Mouse (Mus musculus) heart, embryonic 15.5 days (tissue): ENCODE data around the gene Stard3. TPM values are rescaled to one million over a fixed set of nuclear protein-coding genes. Genes with fewer than 3 reads are reported as not detected.

ENCODE experiments used
- ATAC-seq: fragments of 200-750 bp; cut with Nextera tagmentation; replicated peaks from 2 replicates; pipeline ENCODE4 v1.8.0; 2017; ENCODE audit warnings: low read depth, moderate TSS enrichment; ENCODE audit not compliant: insufficient number of reproducible peaks, insufficient read depth, low FRiP score
- H3K27ac ChIP-seq: fragments of 300-500 bp; sonication (generic); 2 replicates; pipeline ENCODE4 v1.5.1; 2015; ENCODE audit warnings: mild to moderate bottlenecking, inconsistent platforms
- H3K27me3 ChIP-seq: fragments of 300-500 bp; sonication (generic); 2 replicates; pipeline ENCODE4 v1.6.1; 2015; ENCODE audit warnings: inconsistent platforms
- H3K36me3 ChIP-seq: fragments of 300-500 bp; sonication (generic); 2 replicates; pipeline ENCODE4 v1.6.1; 2015; ENCODE audit warnings: mild to moderate bottlenecking, inconsistent platforms
- H3K4me1 ChIP-seq: fragments of 300-500 bp; sonication (generic); replicated peaks from 2 replicates; pipeline ENCODE4 v1.6.1; 2015; ENCODE audit warnings: inconsistent platforms
- H3K4me2 ChIP-seq: fragments of 300-500 bp; sonication (generic); 2 replicates; pipeline ENCODE4 v1.6.1; 2015; ENCODE audit warnings: inconsistent platforms, mild to moderate bottlenecking, moderate library complexity
- H3K4me3 ChIP-seq: fragments of 300-500 bp; sonication (generic); 2 replicates; pipeline ENCODE4 v1.5.1; 2015; ENCODE audit warnings: mild to moderate bottlenecking, inconsistent platforms
- H3K9ac ChIP-seq: fragments of 300-500 bp; sonication (generic); 2 replicates; pipeline ENCODE4 v1.6.1; 2015; ENCODE audit warnings: mild to moderate bottlenecking, inconsistent platforms
- H3K9me3 ChIP-seq: fragments of 300-500 bp; sonication (generic); replicated peaks from 2 replicates; pipeline ENCODE4 v1.6.1; 2016; ENCODE audit warnings: inconsistent platforms
- WGBS: fragments of 180-500 bp; shearing (Covaris S2); methylation state at CpG from one replicate; pipeline ENCODE4 v1.1.7; 2015; ENCODE audit warnings: mixed read lengths; 5-methylcytosine and 5-hydroxymethylcytosine counted together
- polyA plus RNA-seq: library from polyadenylated mRNA; unstranded; fragments of >200 nt; fragmentation: Nextera tagmentation; extraction: Ambion mirVana; gene quantifications from 2 replicates; pipeline ENCODE4 v1.2.1, GENCODE M21; 2015

Stard3 gene
- polyA plus RNA-seq: 33.9 and 40.5 TPM in 2 replicates

GRCm38 (mm10) chr11:98358161-98359083, at the start of gene Stard3:
Stard3 (plus strand) TSS chr11:98358368.
- Histone ChIP-seq H3K27ac (peak within 1 kb of the TSS; percentile 89), H3K4me1 (peaks cover 57% of the 10 kb centered on the region), H3K9ac (peak within 1 kb of the TSS; percentile 79), H3K27me3 (peaks cover 13% of the 10 kb centered on the region), H3K4me3 (peak within 1 kb of the TSS; percentile 71), H3K4me2 (peak within 1 kb of the TSS; percentile 80), H3K36me3 (no peaks in the 10 kb centered on the region), H3K9me3 (no peaks in the 10 kb centered on the region)
- WGBS: under 1% methylated on average over 60 of the region's 60 CpGs
- ATAC-seq: peak; percentile 77

GRCm38 (mm10) chr11:98313790-98314323, 44.3 kb upstream of the Stard3 start:
- Histone ChIP-seq H3K9me3 (no peaks in the 10 kb centered on the region), H3K27ac (no peak overlapping the region), H3K4me3 (0 out of 2 replicates have a peak overlapping the region, but pooled peaks have one; percentile 12), H3K36me3 (no peaks in the 10 kb centered on the region), H3K27me3 (peaks cover 89% of the 10 kb centered on the region), H3K9ac (no peak overlapping the region), H3K4me2 (0 out of 2 replicates have a peak overlapping the region, but pooled peaks have one; percentile 10), H3K4me1 (no peaks in the 10 kb centered on the region)
- ATAC-seq: no peak
- WGBS: 3% methylated on average over 23 of the region's 26 CpGs

DNA sequence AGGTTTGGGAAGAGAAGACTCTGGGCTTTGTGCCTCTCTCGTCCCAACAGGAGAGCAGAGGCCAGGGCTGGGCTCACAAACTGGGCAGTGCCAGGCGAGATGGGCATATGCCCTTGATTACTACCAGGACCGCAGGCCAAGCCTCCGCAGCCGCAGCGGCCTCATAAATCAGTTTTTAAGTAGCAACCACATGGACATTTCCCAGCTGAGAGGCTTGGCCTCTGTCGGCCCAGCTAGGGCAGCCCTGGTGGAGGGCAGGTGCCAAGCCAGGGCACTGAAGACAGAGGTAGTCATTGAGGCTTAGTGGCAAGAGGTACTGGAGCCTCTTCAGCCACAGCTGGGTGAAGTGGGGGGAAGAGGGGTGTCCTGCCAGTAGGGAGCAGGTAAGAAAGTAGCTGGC, 40.7 kb upstream of the Stard3 start:
- no peak overlapping the region for H3K9ac ChIP-seq
- H3K27me3 ChIP-seq: peaks cover 95% of the 10 kb centered on the region
- no peaks in the 10 kb centered on the region for H3K4me1 ChIP-seq
- no peak overlapping the region for H3K4me2 ChIP-seq
- no peak for ATAC-seq
- no peaks in the 10 kb centered on the region for H3K36me3 ChIP-seq
- H3K4me3 ChIP-seq: no peak overlapping the region
- H3K27ac ChIP-seq: no peak overlapping the region
- no peaks in the 10 kb centered on the region for H3K9me3 ChIP-seq
- WGBS: 4% methylated on average over 7 of the region's 7 CpGs

GRCm38 (mm10) chr11:98318421-98319116, 39.6 kb upstream of the Stard3 start:
- Histone ChIP-seq H3K9ac (no peak overlapping the region), H3K9me3 (no peaks in the 10 kb centered on the region), H3K27ac (no peak overlapping the region), H3K4me1 (no peaks in the 10 kb centered on the region), H3K4me2 (no peak overlapping the region), H3K36me3 (no peaks in the 10 kb centered on the region), H3K4me3 (no peak overlapping the region), H3K27me3 (peaks cover 97% of the 10 kb centered on the region)
- ATAC-seq: no peak
- WGBS: 2% methylated on average over 13 of the region's 14 CpGs

GRCm38 (mm10) chr11:98319120-98319519, 39.0 kb upstream of the Stard3 start:
- Histone ChIP-seq H3K4me1 (no peaks in the 10 kb centered on the region), H3K27me3 (peaks cover 98% of the 10 kb centered on the region), H3K27ac (no peak overlapping the region), H3K9ac (no peak overlapping the region), H3K36me3 (no peaks in the 10 kb centered on the region), H3K4me2 (no peak overlapping the region), H3K9me3 (no peaks in the 10 kb centered on the region), H3K4me3 (no peak overlapping the region)
- 3% methylated on average over 15 of the region's 15 CpGs for WGBS
- no peak for ATAC-seq

DNA sequence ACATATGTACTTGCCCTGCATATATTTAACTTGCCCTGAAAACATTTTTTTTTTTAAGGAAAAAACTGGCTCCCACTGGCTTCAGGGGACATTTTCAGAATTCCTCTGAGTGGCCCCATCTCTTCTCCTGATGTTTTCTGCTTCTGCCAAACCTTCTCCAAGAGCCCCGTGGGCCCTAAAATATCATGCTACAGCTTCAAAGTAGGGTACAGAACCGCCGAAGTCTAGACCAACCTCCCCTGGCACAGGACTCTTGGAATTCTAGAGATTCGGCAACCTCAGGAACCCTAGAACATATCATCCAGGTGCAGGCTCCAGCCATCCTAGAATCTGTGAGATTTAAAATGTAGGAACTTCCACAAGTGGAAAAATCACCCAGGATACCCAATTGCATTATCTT, 38.6 kb upstream of the Stard3 start:
- Histone ChIP-seq H3K9me3 (no peaks in the 10 kb centered on the region), H3K4me3 (no peak overlapping the region), H3K4me2 (no peak overlapping the region), H3K27me3 (peaks cover 98% of the 10 kb centered on the region), H3K36me3 (no peaks in the 10 kb centered on the region), H3K9ac (no peak overlapping the region), H3K27ac (no peak overlapping the region), H3K4me1 (no peaks in the 10 kb centered on the region)
- ATAC-seq: no peak
- WGBS: 9% methylated on average over 4 of the region's 4 CpGs

GRCm38 (mm10) chr11:98319944-98320343, 38.2 kb upstream of the Stard3 start:
- Histone ChIP-seq H3K36me3 (no peaks in the 10 kb centered on the region), H3K9ac (no peak overlapping the region), H3K4me1 (no peaks in the 10 kb centered on the region), H3K27me3 (peaks cover 98% of the 10 kb centered on the region), H3K27ac (no peak overlapping the region), H3K4me2 (no peak overlapping the region), H3K4me3 (no peak overlapping the region), H3K9me3 (no peaks in the 10 kb centered on the region)
- no peak for ATAC-seq
- 8% methylated on average over 2 of the region's 2 CpGs for WGBS

- 9% methylated on average over 12 of the region's 12 CpGs for WGBS
Measured at GRCm38 (mm10) chr11:98320381-98320780, 37.8 kb upstream of the Stard3 start.

DNA sequence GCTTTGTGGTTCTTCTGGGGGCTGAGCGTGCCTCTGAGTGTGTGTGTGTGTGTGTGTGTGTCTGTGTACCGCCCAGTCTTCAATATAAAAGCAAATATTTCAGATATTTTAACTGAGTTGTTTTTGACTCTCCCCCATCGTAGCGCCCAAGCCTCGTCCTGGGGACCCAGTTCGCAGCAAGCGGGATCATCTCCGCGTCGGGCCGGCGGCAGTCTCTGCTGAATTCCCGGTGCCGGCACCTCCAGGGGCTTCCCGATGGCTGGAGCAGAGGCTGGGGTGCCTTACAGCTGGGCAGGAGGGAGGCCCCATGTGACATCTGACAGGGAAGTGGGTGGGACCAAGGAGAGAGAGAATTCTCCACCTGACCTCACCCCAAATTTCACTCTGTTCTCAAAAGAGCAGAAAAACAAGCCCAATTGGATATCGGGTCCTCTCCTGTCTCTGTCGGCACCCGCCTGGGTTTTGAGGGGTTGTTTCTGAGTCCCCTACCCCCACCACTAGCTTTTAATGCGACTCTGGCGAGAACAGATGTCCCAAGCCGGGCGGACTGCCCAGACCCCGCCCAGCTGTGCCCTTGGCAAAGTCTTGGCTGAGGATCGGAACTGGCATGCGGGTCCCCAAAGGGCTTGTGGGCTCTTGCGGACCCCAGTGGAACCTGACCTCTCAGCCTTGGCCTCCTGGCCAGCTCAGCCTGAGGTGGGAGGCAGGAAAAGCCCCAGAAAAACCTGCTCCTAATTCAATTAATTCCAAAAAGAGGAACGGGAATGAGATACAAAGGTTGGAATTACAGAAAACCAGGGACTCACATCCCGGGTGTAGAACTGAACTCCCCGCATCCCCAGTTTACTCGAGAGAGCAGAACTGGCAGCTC, 37.1 kb upstream of the Stard3 start:
- no peaks in the 10 kb centered on the region for H3K9me3 ChIP-seq
- H3K9ac ChIP-seq: no peak overlapping the region
- H3K4me3 ChIP-seq: no peak overlapping the region
- 2% methylated on average over 30 of the region's 30 CpGs for WGBS
- no peaks in the 10 kb centered on the region for H3K4me1 ChIP-seq
- H3K4me2 ChIP-seq: no peak overlapping the region
- no peak for ATAC-seq
- no peak overlapping the region for H3K27ac ChIP-seq
- peaks cover 98% of the 10 kb centered on the region for H3K27me3 ChIP-seq
- H3K36me3 ChIP-seq: no peaks in the 10 kb centered on the region

More at GRCm38 (mm10) chr11:98320381-98320780, 37.8 kb upstream of the Stard3 start:
- Histone ChIP-seq H3K9me3 (no peaks in the 10 kb centered on the region), H3K4me3 (no peak overlapping the region), H3K27me3 (peaks cover 98% of the 10 kb centered on the region), H3K9ac (no peak overlapping the region), H3K4me2 (no peak overlapping the region), H3K4me1 (no peaks in the 10 kb centered on the region), H3K27ac (no peak overlapping the region), H3K36me3 (no peaks in the 10 kb centered on the region)
- ATAC-seq: no peak

GRCm38 (mm10) chr11:98321677-98322003, 36.5 kb upstream of the Stard3 start:
- Histone ChIP-seq H3K36me3 (no peaks in the 10 kb centered on the region), H3K4me2 (no peak overlapping the region), H3K9ac (no peak overlapping the region), H3K9me3 (no peaks in the 10 kb centered on the region), H3K4me3 (no peak overlapping the region), H3K27ac (no peak overlapping the region), H3K4me1 (peaks cover under 1% of the 10 kb centered on the region), H3K27me3 (peaks cover 98% of the 10 kb centered on the region)
- ATAC-seq: no peak
- WGBS: 10% methylated on average over 5 of the region's 5 CpGs

- peaks cover 6% of the 10 kb centered on the region for H3K4me1 ChIP-seq
- no peaks in the 10 kb centered on the region for H3K9me3 ChIP-seq
- no peak overlapping the region for H3K4me3 ChIP-seq
- no peak overlapping the region for H3K9ac ChIP-seq
- H3K4me2 ChIP-seq: no peak overlapping the region
- H3K27ac ChIP-seq: no peak overlapping the region
- 8% methylated on average over 1 of the region's 1 CpGs for WGBS
- peaks cover 98% of the 10 kb centered on the region for H3K27me3 ChIP-seq
- ATAC-seq: no peak
- H3K36me3 ChIP-seq: no peaks in the 10 kb centered on the region
Measured at GRCm38 (mm10) chr11:98322159-98322558, 36.0 kb upstream of the Stard3 start.
